Mouse (Mus musculus): ENCODE results near the gene Pex14. TPM values are rescaled to one million over a fixed set of nuclear protein-coding genes. Genes with fewer than 3 reads are reported as not detected.
A peak's percentile ranks its signal among the peaks of the same experiment; 100 is the strongest.

Pex14 gene
- polyA plus RNA-seq (2012; fragmentation: generic; extraction: Trizol) = 71.5 TPM

DNA sequence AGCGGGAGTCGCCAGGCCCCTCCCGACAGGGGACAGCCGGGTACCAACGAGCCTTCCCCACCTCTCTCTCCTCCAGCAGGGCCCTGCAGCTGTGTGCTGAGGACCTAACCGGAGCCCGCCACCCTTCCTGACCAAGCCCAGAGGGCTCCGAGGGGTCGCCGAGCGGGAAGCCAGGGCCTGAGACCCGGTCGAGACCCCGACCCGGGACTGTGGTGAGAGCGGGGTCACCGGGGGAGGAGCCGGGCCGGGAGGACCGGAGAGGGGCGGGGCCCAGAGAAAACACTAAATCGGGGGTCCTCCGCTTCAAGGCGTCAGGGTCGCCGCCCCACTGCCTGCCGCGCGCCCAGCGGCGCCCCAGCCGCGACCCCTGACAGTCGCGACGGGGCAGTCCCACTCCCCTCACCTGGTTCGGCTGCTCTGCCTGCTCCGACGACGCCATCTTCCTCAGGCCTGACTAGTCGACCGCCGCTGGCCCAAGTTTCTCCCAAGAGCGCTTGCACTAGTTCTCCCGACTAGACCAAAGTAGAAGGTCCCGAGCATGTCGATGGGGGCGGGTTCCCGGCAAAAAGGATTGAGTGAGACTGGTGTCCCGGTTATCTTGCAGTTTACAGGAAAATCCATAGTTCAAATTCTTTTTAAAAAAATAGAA is at the start of gene Pex14:
TSS of gene Pex14 (minus strand) at position 508 of the 649 bp plus-strand sequence.
- Histone ChIP-seq H3K4me3 (peak within 1 kb of the TSS; percentile 93), H3K79me2 (ENCODE audit: control insufficient read depth, insufficient read depth) (peaks cover 47% of the 10 kb centered on the region), H3K27me3 (ENCODE audit: control insufficient read depth, insufficient read depth, insufficient read length) (no peaks in the 10 kb centered on the region), H3K4me2 (ENCODE audit: low read depth) (peak within 1 kb of the TSS; percentile 84), H3K36me3 (ENCODE audit: control insufficient read depth, insufficient read depth) (no peaks in the 10 kb centered on the region), H3ac (ENCODE audit: control insufficient read depth, insufficient read length) (peak within 1 kb of the TSS; percentile 68)
- TF ChIP-seq E2F4 (IDR thresholded peaks at IDR 0.05; ENCODE audit: insufficient read depth) (no peak), MYOG (IDR thresholded peaks at IDR 0.05; ENCODE audit: control insufficient read depth in 1 of 3, insufficient read depth in 1 of 3, insufficient read length in 2 of 3, low read depth in 2 of 3) (peak in 1 of 3 experiments; percentile 20), TCF12 (IDR thresholded peaks at IDR 0.05; ENCODE audit: insufficient read depth, poor library complexity, severe bottlenecking) (no peak), POLR2AphosphoS2 (IDR thresholded peaks at IDR 0.05; ENCODE audit: insufficient read length, low read depth) (peak; percentile 68), USF1 (IDR thresholded peaks at IDR 0.05; ENCODE audit: low read depth) (no peak), MYOD1 (IDR thresholded peaks at IDR 0.05; ENCODE audit: control insufficient read depth in 1 of 3, insufficient read length in 2 of 3, low read depth in 2 of 3) (peak in 1 of 3 experiments; percentile 33), SRF (IDR thresholded peaks at IDR 0.05; ENCODE audit: control insufficient read depth, insufficient read length, low read depth) (peak; percentile 77), POLR2A (IDR thresholded peaks at IDR 0.05; ENCODE audit: insufficient read length, low read depth) (peak; percentile 81), REST (IDR thresholded peaks at IDR 0.05; ENCODE audit: insufficient read depth, insufficient read length) (peak; percentile 50)

GRCm38 (mm10) chr4:149149196-149149595 is 49.5 kb upstream of the Pex14 start:
- no peak overlapping the region for H3ac ChIP-seq (ENCODE audit: control insufficient read depth, insufficient read length)
- TF ChIP-seq REST (IDR thresholded peaks at IDR 0.05; ENCODE audit: insufficient read depth, insufficient read length) (no peak), E2F4 (IDR thresholded peaks at IDR 0.05; ENCODE audit: insufficient read depth) (no peak), MAX (IDR thresholded peaks at IDR 0.05; ENCODE audit: low read depth) (no peak), USF1 (IDR thresholded peaks at IDR 0.05; ENCODE audit: low read depth) (no peak), TCF12 (IDR thresholded peaks at IDR 0.05; ENCODE audit: insufficient read depth, poor library complexity, severe bottlenecking) (no peak)
- no peak overlapping the region for H3K4me2 ChIP-seq (ENCODE audit: low read depth)
- peaks cover 26% of the 10 kb centered on the region for H3K36me3 ChIP-seq (ENCODE audit: control insufficient read depth, insufficient read depth)
- no peaks in the 10 kb centered on the region for H3K27me3 ChIP-seq (ENCODE audit: control insufficient read depth, insufficient read depth, insufficient read length)
- no peaks in the 10 kb centered on the region for H3K79me2 ChIP-seq (ENCODE audit: control insufficient read depth, insufficient read depth)
- no peak overlapping the region for H3K4me3 ChIP-seq

- peaks cover 17% of the 10 kb centered on the region for H3K36me3 ChIP-seq (ENCODE audit: control insufficient read depth, insufficient read depth)
- TF ChIP-seq POLR2AphosphoS2 (IDR thresholded peaks at IDR 0.05; ENCODE audit: insufficient read length, low read depth) (peak; percentile 14), MAX (IDR thresholded peaks at IDR 0.05; ENCODE audit: low read depth) (no peak), E2F4 (IDR thresholded peaks at IDR 0.05; ENCODE audit: insufficient read depth) (no peak)
- H3K27me3 ChIP-seq (ENCODE audit: control insufficient read depth, insufficient read depth, insufficient read length) = no peaks in the 10 kb centered on the region
- no peak overlapping the region for H3K4me2 ChIP-seq (ENCODE audit: low read depth)
- H3ac ChIP-seq (ENCODE audit: control insufficient read depth, insufficient read length) = no peak overlapping the region
- no peak overlapping the region for H3K4me3 ChIP-seq
- no peaks in the 10 kb centered on the region for H3K79me2 ChIP-seq (ENCODE audit: control insufficient read depth, insufficient read depth)
Measured at GRCm38 (mm10) chr4:149148084-149148483, 48.4 kb upstream of the Pex14 start.

DNA sequence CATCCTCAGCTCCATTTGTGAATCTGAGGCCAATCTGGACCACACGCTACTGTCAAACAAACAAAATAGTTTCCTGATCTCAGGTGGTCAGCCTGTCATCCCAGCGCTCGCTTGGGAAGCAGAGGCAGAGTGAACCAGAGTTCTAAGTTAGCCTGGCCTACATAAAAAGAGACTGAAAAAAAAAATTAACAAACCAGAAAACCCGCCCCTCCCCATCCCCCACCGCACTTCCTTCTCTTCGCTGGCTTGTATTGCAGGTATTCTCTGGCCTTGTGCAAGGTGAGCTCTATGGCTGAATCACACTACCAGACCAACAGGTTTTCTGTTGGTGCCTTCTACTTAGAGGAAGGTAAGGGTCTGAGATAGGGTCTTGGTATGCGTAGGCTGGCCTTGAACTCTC is 47.9 kb upstream of the Pex14 start:
- TF ChIP-seq MAX (IDR thresholded peaks at IDR 0.05; ENCODE audit: low read depth) (no peak), POLR2AphosphoS2 (IDR thresholded peaks at IDR 0.05; ENCODE audit: insufficient read length, low read depth) (no peak), E2F4 (IDR thresholded peaks at IDR 0.05; ENCODE audit: insufficient read depth) (no peak), MYOD1 (IDR thresholded peaks at IDR 0.05; ENCODE audit: control insufficient read depth in 1 of 3, insufficient read length in 2 of 3, low read depth in 2 of 3) (no peak), USF1 (IDR thresholded peaks at IDR 0.05; ENCODE audit: low read depth) (no peak), POLR2A (IDR thresholded peaks at IDR 0.05; ENCODE audit: insufficient read length, low read depth) (no peak), TCF12 (IDR thresholded peaks at IDR 0.05; ENCODE audit: insufficient read depth, poor library complexity, severe bottlenecking) (no peak)
- Histone ChIP-seq H3ac (ENCODE audit: control insufficient read depth, insufficient read length) (no peak overlapping the region), H3K79me2 (ENCODE audit: control insufficient read depth, insufficient read depth) (no peaks in the 10 kb centered on the region), H3K4me2 (ENCODE audit: low read depth) (no peak overlapping the region), H3K27me3 (ENCODE audit: control insufficient read depth, insufficient read depth, insufficient read length) (no peaks in the 10 kb centered on the region), H3K4me3 (no peak overlapping the region), H3K36me3 (ENCODE audit: control insufficient read depth, insufficient read depth) (peaks cover 12% of the 10 kb centered on the region)

DNA sequence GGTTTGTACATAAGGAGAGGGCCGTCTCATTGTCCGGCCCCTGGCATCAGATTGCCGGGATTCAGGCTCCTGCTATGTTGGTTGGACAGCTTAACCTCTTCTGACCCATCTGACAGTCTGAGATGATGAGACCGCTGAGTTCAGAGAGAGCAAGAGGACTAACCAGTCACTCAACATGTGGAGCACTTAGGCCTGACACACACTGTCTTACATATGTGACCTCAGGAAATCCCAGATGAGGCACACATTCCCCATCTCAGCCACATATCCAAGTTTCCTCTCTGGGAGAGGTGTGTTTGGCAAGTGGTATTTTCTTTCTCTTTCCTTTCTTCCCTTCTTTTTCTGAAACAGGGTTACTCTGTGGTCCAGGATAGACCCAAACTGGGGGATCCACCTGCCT is 45.5 kb upstream of the Pex14 start:
- H3K4me3 ChIP-seq = no peak overlapping the region
- H3K36me3 ChIP-seq (ENCODE audit: control insufficient read depth, insufficient read depth) = peaks cover 3% of the 10 kb centered on the region
- TF ChIP-seq MAX (IDR thresholded peaks at IDR 0.05; ENCODE audit: low read depth) = no peak
- no peak for TF ChIP-seq POLR2AphosphoS2 (IDR thresholded peaks at IDR 0.05; ENCODE audit: insufficient read length, low read depth)
- no peaks in the 10 kb centered on the region for H3K79me2 ChIP-seq (ENCODE audit: control insufficient read depth, insufficient read depth)
- H3ac ChIP-seq (ENCODE audit: control insufficient read depth, insufficient read length) = no peak overlapping the region
- no peak overlapping the region for H3K4me2 ChIP-seq (ENCODE audit: low read depth)
- no peaks in the 10 kb centered on the region for H3K27me3 ChIP-seq (ENCODE audit: control insufficient read depth, insufficient read depth, insufficient read length)

GRCm38 (mm10) chr4:149144459-149144858 is 44.8 kb upstream of the Pex14 start:
- H3K4me3 ChIP-seq = no peak overlapping the region
- no peak for TF ChIP-seq TCF12 (IDR thresholded peaks at IDR 0.05; ENCODE audit: insufficient read depth, poor library complexity, severe bottlenecking)
- TF ChIP-seq REST (IDR thresholded peaks at IDR 0.05; ENCODE audit: insufficient read depth, insufficient read length) = no peak
- TF ChIP-seq SRF (IDR thresholded peaks at IDR 0.05; ENCODE audit: control insufficient read depth, insufficient read length, low read depth) = no peak
- TF ChIP-seq MYOG (IDR thresholded peaks at IDR 0.05; ENCODE audit: control insufficient read depth in 1 of 3, insufficient read depth in 1 of 3, insufficient read length in 2 of 3, low read depth in 2 of 3) = no peak
- no peak for TF ChIP-seq E2F4 (IDR thresholded peaks at IDR 0.05; ENCODE audit: insufficient read depth)
- TF ChIP-seq USF1 (IDR thresholded peaks at IDR 0.05; ENCODE audit: low read depth) = no peak
- no peak for TF ChIP-seq CEBPB (IDR thresholded peaks at IDR 0.05; ENCODE audit: insufficient read depth, poor library complexity, severe bottlenecking)
- H3K4me2 ChIP-seq (ENCODE audit: low read depth) = no peak overlapping the region
- no peaks in the 10 kb centered on the region for H3K79me2 ChIP-seq (ENCODE audit: control insufficient read depth, insufficient read depth)
- no peak overlapping the region for H3ac ChIP-seq (ENCODE audit: control insufficient read depth, insufficient read length)
- no peaks in the 10 kb centered on the region for H3K27me3 ChIP-seq (ENCODE audit: control insufficient read depth, insufficient read depth, insufficient read length)
- H3K36me3 ChIP-seq (ENCODE audit: control insufficient read depth, insufficient read depth) = no peaks in the 10 kb centered on the region
